Mouse (Mus musculus) limb, embryonic 15.5 days (tissue): ENCODE measurements around the gene Grik5. TPM values are rescaled to one million over a fixed set of nuclear protein-coding genes. Genes with fewer than 3 reads are reported as not detected.

Experiments used
- ATAC-seq: fragments of 200-750 bp; cut with Nextera tagmentation; 2 replicates; pipeline ENCODE4 v1.8.0; 2017; ENCODE audit warnings: low read depth, moderate TSS enrichment; ENCODE audit not compliant: insufficient number of reproducible peaks, low FRiP score, low TSS enrichment
- H3K27ac ChIP-seq: fragments of 300-500 bp; sonication (generic); 2 replicates; pipeline ENCODE4 v1.5.1; 2015; ENCODE audit warnings: moderate library complexity, mild to moderate bottlenecking, inconsistent platforms
- H3K27me3 ChIP-seq: fragments of 300-500 bp; sonication (generic); 2 replicates; pipeline ENCODE4 v1.6.1; 2015; ENCODE audit warnings: inconsistent platforms
- H3K36me3 ChIP-seq: fragments of 300-500 bp; sonication (generic); 2 replicates; pipeline ENCODE4 v1.6.1; 2015; ENCODE audit warnings: inconsistent platforms
- H3K4me1 ChIP-seq: fragments of 300-500 bp; sonication (generic); 2 replicates; pipeline ENCODE4 v1.6.1; 2015; ENCODE audit warnings: inconsistent platforms
- H3K4me2 ChIP-seq: fragments of 300-500 bp; sonication (generic); 2 replicates; pipeline ENCODE4 v1.6.1; 2015; ENCODE audit warnings: mild to moderate bottlenecking, inconsistent platforms
- H3K4me3 ChIP-seq: fragments of 300-500 bp; sonication (generic); 2 replicates; pipeline ENCODE4 v1.5.1; 2015; ENCODE audit warnings: mild to moderate bottlenecking, inconsistent platforms
- H3K9ac ChIP-seq: fragments of 300-500 bp; sonication (generic); 2 replicates; pipeline ENCODE4 v1.6.1; 2015; ENCODE audit warnings: inconsistent platforms
- H3K9me3 ChIP-seq: fragments of 300-500 bp; sonication (generic); 2 replicates; pipeline ENCODE4 v1.6.1; 2016; ENCODE audit warnings: inconsistent platforms
- WGBS: fragments of 180-500 bp; shearing (Covaris S2); methylation state at CpG from one replicate; pipeline ENCODE4 v1.1.7; 2015; 5-methylcytosine and 5-hydroxymethylcytosine counted together
- polyA plus RNA-seq: library from polyadenylated mRNA; unstranded; fragments of >200 nt; fragmentation: Nextera tagmentation; extraction: Ambion mirVana; gene quantifications from 2 replicates; pipeline ENCODE4 v1.2.1, GENCODE M21; 2015

Grik5 gene
- polyA plus RNA-seq, 1 experiment from 2014 or later = 5.7 TPM

DNA sequence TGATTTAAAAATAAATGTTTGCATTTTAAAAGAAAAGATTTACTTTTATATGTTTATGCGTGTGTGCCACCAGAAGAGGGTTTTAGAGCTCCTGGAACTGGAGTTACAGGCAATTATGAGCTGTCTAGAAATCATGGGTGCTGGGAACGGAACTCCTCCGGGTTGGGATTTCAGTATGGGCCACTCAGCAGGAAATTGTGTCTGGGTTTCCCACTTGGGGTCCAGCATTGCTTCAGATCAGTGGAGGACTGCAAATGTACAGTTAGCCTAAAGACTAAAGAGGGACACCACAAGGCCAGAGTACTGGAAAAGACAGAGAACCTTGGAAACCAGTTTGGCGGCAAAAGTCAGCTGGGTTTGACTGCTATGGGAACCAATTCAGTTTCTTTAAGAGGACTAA is 98.9 kb downstream of the Grik5 start:
- H3K4me1 ChIP-seq = peaks cover 12% of the 10 kb centered on the region
- no peaks in the 10 kb centered on the region for H3K9me3 ChIP-seq
- no peak overlapping the region for H3K27ac ChIP-seq
- WGBS = 76% methylated on average over 4 of the region's 4 CpGs
- no peaks in the 10 kb centered on the region for H3K27me3 ChIP-seq
- H3K9ac ChIP-seq = no peak overlapping the region
- no peak overlapping the region for H3K4me3 ChIP-seq
- no peak for ATAC-seq
- H3K4me2 ChIP-seq = no peak overlapping the region
- H3K36me3 ChIP-seq = peaks cover 7% of the 10 kb centered on the region; the same call in 1 of the 2 replicates

DNA sequence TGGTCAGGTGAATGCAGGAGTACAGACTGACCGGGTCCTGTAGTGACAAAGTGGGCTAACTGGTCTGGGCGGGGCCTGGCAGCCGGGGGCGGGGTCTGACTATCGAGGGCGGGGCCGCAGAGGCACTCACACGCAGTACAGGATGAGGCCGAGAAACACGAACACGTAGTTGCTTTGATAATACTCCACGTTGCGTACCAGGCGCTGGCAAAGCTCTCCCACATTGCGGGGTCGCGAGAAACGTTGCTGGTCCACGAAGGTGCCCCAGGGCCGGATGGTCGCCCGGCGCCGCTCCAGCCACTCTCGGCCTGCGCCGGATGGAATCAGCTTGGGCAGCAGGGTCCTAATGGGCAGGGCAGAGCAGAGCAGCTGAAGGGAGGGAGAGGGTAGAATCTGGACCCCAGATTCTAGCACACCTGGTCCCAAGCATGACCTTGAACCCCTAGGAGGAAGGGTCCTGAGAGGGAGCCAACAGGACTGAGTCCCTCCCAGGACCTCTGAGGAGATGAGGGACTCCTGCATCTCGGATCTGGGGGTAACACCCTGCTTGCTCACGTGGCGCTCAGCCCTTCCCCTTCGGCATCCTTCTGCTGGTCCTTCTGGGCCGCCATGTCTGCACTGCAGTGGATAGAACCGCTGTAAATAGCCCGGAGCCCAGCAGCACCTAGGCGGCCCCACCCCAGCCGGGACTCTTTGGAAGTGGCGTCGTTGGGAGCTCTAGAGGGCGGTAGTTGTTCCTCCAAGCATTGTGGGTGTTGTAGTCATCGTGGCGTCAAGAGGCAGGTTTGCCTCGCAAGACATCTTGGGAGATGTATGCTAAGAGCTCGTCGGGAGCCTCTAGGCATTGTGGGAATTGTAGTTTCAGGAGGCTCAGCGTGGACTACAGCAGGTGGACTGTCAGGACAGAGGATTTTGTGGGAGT is 99.9 kb downstream of the Grik5 start, which contains the start of gene Rabac1:
TSS of gene Rabac1 (minus strand) at position 783 of the 922 bp plus-strand sequence.
- Histone ChIP-seq H3K4me3 (peak within 1 kb of the TSS; percentile 59), H3K27me3 (no peaks in the 10 kb centered on the region), H3K9ac (peak within 1 kb of the TSS; percentile 84), H3K4me2 (peak within 1 kb of the TSS; percentile 70), H3K4me1 (peaks cover 12% of the 10 kb centered on the region), H3K27ac (peak within 1 kb of the TSS; percentile 86), H3K9me3 (no peaks in the 10 kb centered on the region), H3K36me3 (peaks cover 7% of the 10 kb centered on the region; the same call in 1 of the 2 replicates)
- WGBS = under 1% methylated on average over 45 of the region's 45 CpGs
- ATAC-seq = peak; percentile 89

DNA sequence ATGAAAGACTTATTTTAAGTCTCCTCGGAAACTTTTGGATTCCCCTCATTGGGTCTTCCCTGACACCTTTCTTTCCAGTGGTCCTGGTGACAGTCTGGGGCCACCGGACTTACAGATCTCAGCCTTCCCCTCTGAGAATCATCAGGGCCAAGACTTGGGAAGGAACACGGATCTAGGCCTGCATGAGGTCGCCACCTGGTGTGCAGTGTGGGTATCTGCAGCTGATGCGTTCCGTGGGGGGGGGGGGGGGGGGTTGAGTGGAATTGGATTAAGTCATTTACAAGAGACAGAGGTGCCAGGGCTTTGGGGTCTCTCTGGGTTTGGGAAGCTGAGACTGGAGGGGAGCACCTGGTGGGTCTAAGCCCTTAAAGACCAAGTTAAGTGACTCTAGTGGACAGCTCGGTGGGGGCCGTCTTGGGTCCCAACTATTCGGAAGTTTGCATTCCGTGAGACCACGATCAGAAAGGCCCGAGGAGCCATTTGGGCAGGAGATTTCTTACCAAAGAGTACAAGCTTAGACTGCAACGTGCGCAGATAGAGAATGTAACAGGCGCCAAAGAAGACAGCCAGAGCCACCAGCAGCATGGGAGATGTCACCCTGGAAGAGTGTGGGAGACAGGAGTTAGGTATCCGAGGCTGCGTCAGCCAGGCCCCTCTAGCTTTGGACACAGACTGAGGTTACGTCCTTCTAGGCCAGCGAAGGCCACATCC is 100.7 kb downstream of the Grik5 start:
- peak overlapping the region; percentile 84; the same call in 1 of the 2 replicates for H3K9ac ChIP-seq
- H3K4me2 ChIP-seq = peak overlapping the region; percentile 70
- peaks cover 12% of the 10 kb centered on the region for H3K4me1 ChIP-seq
- H3K36me3 ChIP-seq = peaks cover 7% of the 10 kb centered on the region; the same call in 1 of the 2 replicates
- no peaks in the 10 kb centered on the region for H3K9me3 ChIP-seq
- H3K4me3 ChIP-seq = peak overlapping the region; percentile 59
- peak overlapping the region; percentile 86 for H3K27ac ChIP-seq
- H3K27me3 ChIP-seq = no peaks in the 10 kb centered on the region
- no peak for ATAC-seq
- 8% methylated on average over 19 of the region's 19 CpGs for WGBS

DNA sequence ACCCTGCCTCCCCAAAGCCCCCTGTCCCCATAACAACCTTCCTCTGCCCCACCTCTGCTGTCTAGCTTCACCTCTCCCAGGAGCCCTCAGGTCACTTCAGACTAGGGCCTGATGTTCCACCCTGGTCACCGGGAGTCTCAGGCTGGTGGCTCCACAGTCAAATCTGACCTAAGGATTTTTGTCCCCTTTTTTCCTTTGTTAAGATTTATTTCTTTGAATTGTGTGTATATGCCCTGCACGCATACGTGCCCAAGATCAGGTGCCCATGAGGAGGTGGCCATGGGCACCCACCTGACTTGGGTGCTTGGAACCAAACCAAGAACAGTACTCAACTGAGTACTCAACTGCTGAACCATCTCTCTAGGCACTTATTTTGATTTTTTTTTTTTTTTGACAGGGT is 101.8 kb downstream of the Grik5 start:
- H3K9me3 ChIP-seq = no peaks in the 10 kb centered on the region
- H3K4me1 ChIP-seq = peaks cover 12% of the 10 kb centered on the region
- no peaks in the 10 kb centered on the region for H3K27me3 ChIP-seq
- WGBS = 85% methylated on average over 3 of the region's 3 CpGs
- ATAC-seq = no peak
- H3K4me2 ChIP-seq = no peak overlapping the region
- no peak overlapping the region for H3K27ac ChIP-seq
- no peak overlapping the region for H3K9ac ChIP-seq
- peaks cover 7% of the 10 kb centered on the region; the same call in 1 of the 2 replicates for H3K36me3 ChIP-seq
- H3K4me3 ChIP-seq = no peak overlapping the region

DNA sequence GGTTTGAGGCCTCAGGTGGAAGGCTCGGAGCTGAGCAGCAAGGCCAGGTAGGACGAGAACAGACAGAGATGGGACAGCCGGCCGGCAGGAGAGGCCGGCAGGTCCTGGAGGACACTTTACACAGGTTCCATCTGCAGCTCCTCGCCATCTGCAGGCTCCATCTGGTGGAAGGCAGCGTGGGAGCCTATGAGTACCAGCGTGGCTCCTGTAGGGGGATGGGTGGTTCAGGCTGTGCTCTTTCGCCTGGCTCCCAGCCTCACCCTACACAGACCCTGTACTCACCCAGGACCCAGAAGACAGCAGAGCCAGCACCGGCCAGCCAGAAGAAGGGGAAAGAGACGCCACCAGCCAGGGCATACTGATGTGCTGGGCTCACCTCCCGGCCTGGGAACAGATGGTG is 102.3 kb downstream of the Grik5 start:
- H3K4me2 ChIP-seq = no peak overlapping the region
- H3K4me3 ChIP-seq = no peak overlapping the region
- WGBS = 77% methylated on average over 12 of the region's 12 CpGs
- peaks cover 12% of the 10 kb centered on the region for H3K4me1 ChIP-seq
- peaks cover 7% of the 10 kb centered on the region; the same call in 1 of the 2 replicates for H3K36me3 ChIP-seq
- H3K9ac ChIP-seq = no peak overlapping the region
- no peak overlapping the region for H3K27ac ChIP-seq
- H3K9me3 ChIP-seq = no peaks in the 10 kb centered on the region
- H3K27me3 ChIP-seq = no peaks in the 10 kb centered on the region
- ATAC-seq = no peak

DNA sequence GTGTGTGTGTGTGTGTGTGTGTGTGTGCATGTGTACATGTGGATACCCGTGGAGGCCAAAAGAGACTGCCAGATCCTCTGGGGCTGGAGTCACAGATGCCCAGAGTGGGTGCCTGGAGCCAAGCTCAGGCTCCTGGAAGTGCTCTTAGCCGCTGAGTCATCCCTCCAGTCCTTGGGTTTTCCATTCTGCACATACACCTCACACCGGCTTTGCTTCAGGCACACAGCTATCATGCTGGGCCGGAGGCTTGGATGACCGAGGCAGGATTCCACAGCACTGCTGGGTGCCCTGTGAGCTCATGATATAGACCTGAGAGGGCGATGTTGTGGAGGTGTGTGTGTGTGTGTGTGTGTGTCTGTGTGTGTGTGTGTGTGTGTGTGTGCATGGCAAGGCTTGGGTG is 103.7 kb downstream of the Grik5 start:
- ATAC-seq = no peak
- no peaks in the 10 kb centered on the region for H3K9me3 ChIP-seq
- H3K4me3 ChIP-seq = no peak overlapping the region
- H3K4me1 ChIP-seq = peaks cover 12% of the 10 kb centered on the region
- 76% methylated on average over 6 of the region's 6 CpGs for WGBS
- no peak overlapping the region for H3K27ac ChIP-seq
- H3K36me3 ChIP-seq = peaks cover 7% of the 10 kb centered on the region; the same call in 1 of the 2 replicates
- H3K9ac ChIP-seq = no peak overlapping the region
- no peaks in the 10 kb centered on the region for H3K27me3 ChIP-seq
- no peak overlapping the region for H3K4me2 ChIP-seq

DNA sequence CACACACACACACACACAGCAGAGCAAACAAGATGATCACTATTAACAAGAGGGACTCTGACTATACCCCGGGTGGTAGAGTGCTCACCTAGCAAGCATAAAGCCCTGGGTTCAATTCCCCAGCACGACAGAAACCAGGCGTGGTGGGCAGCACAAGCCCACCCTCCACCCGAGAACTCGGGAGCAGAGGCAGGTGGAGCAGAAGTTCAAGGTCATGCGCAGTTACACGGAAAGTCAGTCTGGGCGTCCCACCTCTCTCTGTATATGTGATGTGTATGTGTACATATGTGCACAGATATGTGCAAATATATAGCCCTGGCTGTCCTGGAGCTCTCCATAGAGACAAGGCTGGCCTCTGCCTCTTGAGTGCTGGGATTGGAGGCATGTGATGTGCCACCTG is 104.2 kb downstream of the Grik5 start:
- Histone ChIP-seq H3K36me3 (peaks cover 7% of the 10 kb centered on the region; the same call in 1 of the 2 replicates), H3K4me3 (no peak overlapping the region), H3K27me3 (no peaks in the 10 kb centered on the region), H3K27ac (no peak overlapping the region), H3K9ac (no peak overlapping the region), H3K4me2 (no peak overlapping the region), H3K9me3 (no peaks in the 10 kb centered on the region), H3K4me1 (peaks cover 12% of the 10 kb centered on the region)
- 78% methylated on average over 8 of the region's 8 CpGs for WGBS
- no peak for ATAC-seq

DNA sequence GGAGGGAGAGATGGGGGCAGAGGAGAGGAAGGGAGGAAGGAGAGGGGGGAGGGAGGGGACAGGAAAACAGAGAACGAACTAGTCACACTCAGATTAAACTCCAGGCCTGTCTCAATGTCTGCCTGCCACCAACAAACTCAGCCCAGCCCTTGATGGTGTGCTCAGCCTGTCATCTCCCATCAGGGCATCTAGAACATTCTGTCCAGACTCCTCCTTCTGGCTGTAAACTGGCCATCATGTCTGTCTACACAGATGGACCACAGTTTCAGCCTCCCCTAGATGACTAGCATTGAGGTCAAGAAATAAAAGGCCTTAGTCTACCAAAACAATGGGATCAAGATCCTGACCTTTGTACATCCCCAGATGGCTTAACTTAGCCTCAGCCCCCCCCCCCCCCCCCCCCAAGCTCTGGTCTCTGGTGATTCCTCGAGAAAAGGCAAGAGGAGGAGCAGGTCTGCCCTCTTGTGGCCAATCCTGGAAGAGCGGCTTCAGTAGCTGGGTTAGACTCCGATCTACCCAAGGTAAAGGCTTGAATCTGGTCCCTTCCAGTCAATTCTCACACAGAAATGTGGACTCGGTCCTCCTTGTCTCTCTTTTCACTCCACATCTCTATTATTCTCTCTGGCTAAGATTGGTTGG is 107.1 kb downstream of the Grik5 start:
- no peaks in the 10 kb centered on the region for H3K4me1 ChIP-seq
- no peaks in the 10 kb centered on the region for H3K9me3 ChIP-seq
- H3K27me3 ChIP-seq = no peaks in the 10 kb centered on the region
- ATAC-seq = no peak
- peaks cover 6% of the 10 kb centered on the region; the same call in 1 of the 2 replicates for H3K36me3 ChIP-seq
- no peak overlapping the region for H3K9ac ChIP-seq
- H3K27ac ChIP-seq = no peak overlapping the region
- H3K4me3 ChIP-seq = no peak overlapping the region
- H3K4me2 ChIP-seq = no peak overlapping the region
- WGBS = 12% methylated on average over 5 of the region's 5 CpGs

DNA sequence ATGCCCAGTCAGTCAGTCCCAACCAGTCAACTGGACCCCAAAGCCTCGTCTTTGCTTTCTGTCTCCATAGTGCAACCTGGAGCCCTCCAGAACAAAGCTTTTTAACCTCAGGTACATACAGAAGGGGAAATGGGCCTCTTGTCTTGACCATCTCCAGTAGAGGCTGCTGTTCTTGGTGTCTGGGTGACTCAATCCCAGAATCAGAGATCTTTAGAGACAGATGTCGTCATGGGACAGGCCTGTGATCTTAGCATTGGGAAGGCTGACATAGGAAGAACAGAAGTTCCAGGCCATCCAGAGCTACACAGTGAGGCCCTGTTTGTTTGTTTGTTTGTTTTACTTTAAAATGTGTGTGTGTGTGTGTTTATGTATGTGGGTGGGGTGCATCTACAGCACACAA is 107.9 kb downstream of the Grik5 start:
- no peaks in the 10 kb centered on the region for H3K36me3 ChIP-seq
- H3K27ac ChIP-seq = no peak overlapping the region
- H3K4me1 ChIP-seq = no peaks in the 10 kb centered on the region
- H3K4me2 ChIP-seq = no peak overlapping the region
- H3K9me3 ChIP-seq = no peaks in the 10 kb centered on the region
- no peaks in the 10 kb centered on the region for H3K27me3 ChIP-seq
- H3K4me3 ChIP-seq = no peak overlapping the region
- WGBS = 68% methylated on average over 2 of the region's 2 CpGs
- H3K9ac ChIP-seq = no peak overlapping the region
- no peak for ATAC-seq
